Mouse (Mus musculus) ZHBTc4 (cell line): Measurements from ENCODE around the gene Hsd17b12.

Experiments
- DNase-seq: peaks from one replicate; pipeline ENCODE4 v3.0.0-alpha.2; 2011; ENCODE audit warnings: low read depth, low spot score

The Hsd17b12 gene

DNA sequence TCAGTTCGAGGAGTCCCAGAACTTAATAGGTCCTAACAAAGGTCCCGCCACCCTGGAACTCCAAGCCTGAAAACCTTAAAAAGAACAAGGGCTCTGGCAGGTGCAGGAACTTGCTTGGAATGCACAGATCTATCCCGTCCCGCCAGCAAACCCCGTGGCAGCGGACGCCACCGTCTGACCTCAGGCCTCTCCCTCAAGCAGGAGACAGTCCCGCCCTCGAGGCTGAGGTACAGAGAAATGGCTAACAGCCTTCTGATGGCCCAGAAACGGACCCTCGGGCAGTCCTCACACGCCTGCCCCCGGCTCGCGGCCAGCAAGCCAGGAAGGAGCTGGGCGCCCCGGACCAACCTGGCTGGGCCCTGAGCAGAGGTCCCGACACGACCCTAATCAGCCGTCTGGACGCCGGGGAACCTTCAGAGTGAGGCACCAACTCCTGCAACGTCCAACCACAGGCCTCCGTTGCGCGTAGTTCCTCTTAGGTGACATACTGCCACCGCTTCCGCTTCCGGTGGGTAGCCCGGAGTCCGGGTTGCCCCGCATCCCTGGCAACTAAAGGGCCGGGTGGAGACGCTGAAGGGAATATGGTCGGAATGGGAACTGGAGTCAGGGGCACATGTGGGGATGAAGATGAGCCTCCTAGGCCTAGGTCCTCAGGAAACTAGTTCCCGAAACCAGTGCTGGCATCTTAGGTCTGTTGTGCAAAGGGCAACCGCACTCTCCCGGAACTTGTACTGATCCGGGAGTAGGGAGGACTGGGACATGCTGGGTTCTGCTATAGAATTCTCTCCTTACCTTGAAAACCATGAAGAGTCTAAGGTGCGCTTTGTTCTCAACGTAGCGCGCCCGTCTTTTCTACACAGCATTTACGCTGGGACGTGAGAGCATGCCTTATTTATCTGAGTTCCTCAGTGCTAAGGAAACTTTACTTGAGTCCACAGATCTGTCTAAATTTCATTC is 147.2 kb downstream of the Hsd17b12 start, which contains the start of gene Alkbh3:
Gene Alkbh3, minus strand, starts transcription at position 473 of the 957 bp plus-strand sequence.
- peak; percentile 97 for DNase-seq

DNA sequence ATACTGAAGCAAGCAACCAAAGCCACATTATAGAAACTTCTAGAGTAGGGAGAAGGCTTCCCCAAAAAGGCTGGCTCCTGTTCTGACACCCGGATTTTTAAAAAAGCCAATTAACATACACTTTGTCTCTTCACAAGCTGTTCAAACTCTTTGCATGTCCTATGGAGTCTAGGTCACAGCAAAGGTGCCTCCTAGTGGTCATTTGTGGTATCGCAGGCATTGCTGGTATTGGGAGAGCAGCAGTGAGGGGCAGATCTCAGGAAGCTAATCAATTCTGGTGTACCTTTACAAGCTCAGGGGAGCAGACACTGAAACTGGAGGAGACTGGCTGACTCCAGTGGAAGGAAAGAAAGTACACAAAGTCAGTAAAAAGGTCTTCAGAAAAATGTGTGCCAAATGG is 155.4 kb downstream of the Hsd17b12 start:
- peak; percentile 88 for DNase-seq

DNA sequence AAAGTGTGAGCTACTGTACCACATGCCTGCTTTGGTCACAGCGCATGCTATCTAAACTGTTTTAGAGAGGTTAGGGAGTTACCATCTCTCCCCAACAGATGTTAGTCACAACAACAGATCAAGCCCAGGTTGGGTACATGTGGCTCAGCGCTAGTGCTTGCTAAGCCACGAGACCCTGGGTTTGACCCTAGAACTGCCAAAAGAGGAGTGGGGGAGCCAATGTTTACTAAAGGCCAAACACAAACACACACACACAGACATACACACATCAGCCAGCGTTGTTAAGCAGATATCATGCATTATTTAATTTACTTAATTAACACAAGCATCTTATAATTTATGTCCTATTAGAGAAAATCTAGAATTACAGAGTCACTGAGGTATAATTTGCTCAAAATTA is 155.8 kb downstream of the Hsd17b12 start:
- DNase-seq: no peak

DNA sequence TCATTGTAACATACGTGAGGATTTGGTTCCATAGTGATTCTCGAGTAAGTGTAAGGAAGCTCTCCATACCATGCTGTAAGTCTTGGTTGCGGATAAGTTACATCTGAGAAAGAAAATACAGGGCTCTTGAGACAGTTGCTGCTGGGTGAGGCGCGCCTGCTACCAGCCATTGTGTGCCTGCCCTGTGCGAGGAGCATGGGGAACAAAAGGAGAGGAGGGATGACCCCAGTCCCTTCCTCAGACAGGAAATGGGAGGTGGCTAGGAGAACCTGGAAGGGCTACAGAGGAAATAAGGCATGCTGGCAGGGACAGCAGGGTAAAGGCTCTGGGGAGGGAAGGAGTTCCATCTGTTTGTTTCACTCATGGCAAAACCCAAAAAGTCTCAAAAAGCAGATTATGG is 156.4 kb downstream of the Hsd17b12 start:
- peak; percentile 77 for DNase-seq

DNA sequence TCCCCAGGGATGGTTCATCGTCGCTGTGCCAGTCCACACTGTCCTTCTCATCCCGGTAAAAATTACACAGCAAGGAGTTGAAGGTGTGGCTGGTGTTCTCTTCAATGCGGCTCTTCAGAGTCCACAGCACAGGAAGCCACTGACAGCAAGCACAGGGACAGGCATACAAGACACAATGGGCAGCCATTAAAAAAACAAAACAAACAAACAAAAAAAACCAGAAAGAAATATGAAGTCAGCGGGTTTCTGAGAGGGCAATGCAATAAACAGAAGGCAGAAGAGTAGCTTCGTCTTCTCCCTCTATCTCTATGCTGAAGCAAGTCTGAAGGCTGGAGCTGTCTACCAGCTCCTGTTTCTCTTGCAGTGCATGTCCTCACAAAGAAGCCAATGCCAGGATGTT is 161.5 kb downstream of the Hsd17b12 start, which contains the start of gene Gm27027:
Gene Gm27027, minus strand, starts transcription at position 101 of the 400 bp plus-strand sequence.
- DNase-seq: no peak

DNA sequence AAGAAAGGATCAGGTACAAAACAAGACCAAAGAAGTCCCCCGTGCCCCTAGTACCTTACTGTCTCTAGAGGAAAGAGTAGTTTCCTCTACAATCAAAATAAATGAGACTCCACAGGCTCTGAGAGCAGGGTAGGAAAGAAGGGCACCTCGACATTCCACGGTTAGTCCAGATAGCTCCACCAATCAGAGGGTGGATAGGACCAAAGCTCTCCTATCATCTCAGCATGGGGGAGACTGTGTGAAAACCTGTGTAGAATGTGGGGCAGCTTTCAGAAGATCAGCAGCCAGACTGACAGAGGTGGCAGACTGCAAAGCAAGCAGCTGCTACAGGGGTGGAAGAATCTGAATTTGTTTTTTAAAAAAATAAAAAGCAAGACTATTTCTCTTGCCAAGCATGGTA is 165.0 kb downstream of the Hsd17b12 start:
- no peak for DNase-seq

DNA sequence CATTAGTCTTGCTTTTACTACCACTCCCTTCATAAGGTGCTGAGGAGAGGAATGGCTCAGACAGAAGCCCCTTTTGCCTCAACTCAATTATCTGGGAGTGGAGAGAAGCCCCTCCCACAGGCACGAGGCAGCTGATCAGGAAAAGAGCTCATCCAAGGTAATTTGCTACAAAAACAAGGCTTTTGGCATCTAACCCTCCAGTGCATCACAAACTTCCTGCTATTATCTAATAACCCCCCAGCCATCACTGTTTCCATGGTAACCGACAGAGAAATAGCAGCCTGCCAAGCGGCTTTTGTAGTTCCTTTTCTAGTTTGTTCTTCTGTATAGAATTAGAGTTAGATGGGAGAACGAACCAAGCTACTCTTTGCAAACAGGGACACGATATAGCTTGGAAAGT is 165.5 kb downstream of the Hsd17b12 start:
- no peak for DNase-seq

DNA sequence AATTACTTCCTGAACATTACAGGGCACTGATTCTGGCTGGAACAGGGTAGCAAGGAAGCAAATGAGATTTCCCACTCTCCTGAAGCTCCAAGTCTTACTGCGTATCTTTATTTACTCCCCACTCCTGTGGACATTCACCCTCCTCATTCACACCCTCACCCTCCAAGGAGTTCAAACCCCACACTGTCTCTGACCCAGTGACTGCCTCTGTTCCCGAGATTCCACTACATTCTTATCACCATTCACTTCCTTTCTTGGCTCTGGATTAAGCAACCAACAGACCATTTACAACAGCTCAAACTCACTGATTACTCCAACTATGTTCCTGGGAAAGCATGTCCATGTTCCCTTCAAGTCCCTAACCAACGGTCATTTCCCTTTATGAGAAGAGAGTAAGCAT is 166.4 kb downstream of the Hsd17b12 start:
- DNase-seq: no peak

DNA sequence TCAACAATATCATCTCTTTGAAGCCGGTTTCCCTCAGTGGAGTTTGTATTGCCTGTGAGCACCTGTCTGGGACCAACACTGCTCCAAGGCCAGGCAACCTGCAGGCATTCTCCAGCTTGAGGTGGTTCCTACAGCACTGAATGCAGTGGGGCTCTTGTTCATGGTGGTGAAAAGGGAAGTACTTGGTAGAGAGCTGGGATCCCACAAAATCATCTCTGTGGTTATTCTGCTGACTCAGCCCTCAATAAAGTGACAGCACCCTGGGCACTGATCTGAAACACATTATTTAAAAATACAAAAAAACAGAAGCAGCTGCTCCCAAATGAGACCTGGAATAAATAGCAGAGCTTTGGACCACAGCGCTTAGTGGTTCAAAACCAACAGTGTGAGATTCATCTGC is 169.3 kb downstream of the Hsd17b12 start:
- no peak for DNase-seq
